Mouse (Mus musculus): ENCODE data around the gene Ppp1r14b. TPM values are rescaled to one million over a fixed set of nuclear protein-coding genes. Genes with fewer than 3 reads are reported as not detected.

Gene Ppp1r14b
- polyA plus RNA-seq, 1 experiment from 2014 or later = 333 TPM

DNA sequence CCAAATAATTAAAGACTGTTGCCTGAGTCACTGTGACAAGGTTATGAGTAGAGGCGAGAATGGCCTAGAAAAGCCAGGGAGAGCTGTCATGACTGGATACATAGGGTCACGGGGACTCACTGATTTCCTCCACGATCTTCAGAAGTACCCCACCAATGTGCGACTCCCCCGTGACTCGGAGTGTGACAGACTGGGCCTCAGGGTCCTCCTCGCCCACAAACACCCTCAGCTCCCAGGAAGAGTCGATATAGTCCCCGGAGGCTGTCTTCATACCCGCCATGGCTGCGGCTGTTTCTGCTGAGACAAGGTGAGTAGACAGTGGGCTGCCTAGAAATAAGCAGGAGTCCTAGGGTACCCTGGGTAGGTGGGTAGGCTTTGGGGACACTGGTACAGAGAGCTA lies 43.8 kb downstream of the Ppp1r14b start:
- WGBS = 97% methylated on average over 11 of the region's 11 CpGs

DNA sequence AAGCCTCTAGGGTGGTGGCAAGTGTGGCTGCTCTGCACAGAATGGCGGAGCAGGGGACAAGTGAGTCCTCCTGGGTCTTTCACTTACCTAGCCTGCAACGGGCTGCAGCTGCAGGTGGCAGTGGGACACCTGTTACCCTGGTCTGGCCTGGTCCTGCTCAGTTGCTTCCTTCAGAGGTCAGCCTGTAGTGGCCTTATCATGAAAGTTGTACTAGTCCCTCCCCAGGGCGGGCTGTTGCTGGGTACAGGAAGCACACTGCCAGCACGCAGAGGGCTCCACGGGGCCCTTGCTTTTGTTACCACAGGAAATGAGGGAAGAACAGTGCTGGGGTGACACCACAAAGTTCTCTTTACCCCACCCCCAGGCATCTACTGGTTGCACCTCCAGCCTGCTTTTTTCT lies 44.4 kb downstream of the Ppp1r14b start, which contains the start of gene Fermt3:
TSS of gene Fermt3 (minus strand) at position 279 of the 400 bp plus-strand sequence.
- no peaks in the 10 kb centered on the region for H3K4me1 ChIP-seq
- no peak within 1 kb of the TSS for H3K4me2 ChIP-seq
- H3K27ac ChIP-seq = no peak within 1 kb of the TSS
- 83% methylated on average over 5 of the region's 5 CpGs for WGBS
- H3K9me3 ChIP-seq = no peaks in the 10 kb centered on the region
- ATAC-seq (ENCODE audit: low FRiP score) = no peak
- no peak within 1 kb of the TSS for H3K4me3 ChIP-seq (replicated peaks)
- H3K27me3 ChIP-seq = no peaks in the 10 kb centered on the region
- no peak within 1 kb of the TSS for H3K9ac ChIP-seq
- peaks cover 74% of the 10 kb centered on the region for H3K36me3 ChIP-seq (replicated peaks)

More for the DNA sequence above, 43.8 kb downstream of the Ppp1r14b start:
- H3K27me3 ChIP-seq = no peaks in the 10 kb centered on the region
- no peak overlapping the region for H3K4me2 ChIP-seq
- no peak overlapping the region for H3K4me3 ChIP-seq (replicated peaks)
- no peak overlapping the region for H3K27ac ChIP-seq
- no peaks in the 10 kb centered on the region for H3K4me1 ChIP-seq
- no peak overlapping the region for H3K9ac ChIP-seq
- peaks cover 76% of the 10 kb centered on the region for H3K36me3 ChIP-seq (replicated peaks)
- ATAC-seq (ENCODE audit: low FRiP score) = no peak
- H3K9me3 ChIP-seq = no peaks in the 10 kb centered on the region

DNA sequence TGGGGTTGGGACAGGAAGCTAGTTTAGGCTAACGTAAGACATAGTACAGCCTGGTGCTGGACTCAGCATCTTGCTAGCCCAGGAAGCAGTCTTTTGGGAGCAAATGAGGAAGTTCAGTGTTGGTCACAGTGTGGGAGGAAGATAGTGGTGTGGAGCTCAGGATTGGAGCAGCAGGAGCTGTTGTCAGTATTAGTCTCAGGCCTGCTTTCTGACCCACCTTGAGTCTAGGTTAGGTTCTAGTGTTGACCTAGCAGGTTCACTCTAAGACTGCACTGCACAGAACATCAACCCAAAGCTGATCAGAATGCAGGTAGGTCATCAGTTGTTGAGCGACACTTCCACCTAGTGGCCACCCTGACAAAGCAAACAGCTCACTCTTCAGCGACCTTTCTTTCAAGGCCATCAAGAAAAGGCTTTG lies 45.5 kb downstream of the Ppp1r14b start:
- Histone ChIP-seq H3K27me3 (no peaks in the 10 kb centered on the region), H3K36me3 (replicated peaks) (peaks cover 82% of the 10 kb centered on the region), H3K27ac (0 out of 2 replicates have a peak overlapping the region, but pooled peaks have one; percentile 0), H3K9ac (no peak overlapping the region), H3K4me2 (no peak overlapping the region), H3K4me3 (replicated peaks) (no peak overlapping the region), H3K4me1 (no peaks in the 10 kb centered on the region), H3K9me3 (no peaks in the 10 kb centered on the region)
- no peak for ATAC-seq (ENCODE audit: low FRiP score)
- WGBS = 52% methylated on average over 3 of the region's 3 CpGs

Other genes with a start within 250 kb of the Ppp1r14b start
- 6.2 and 8.2 TPM in 2 replicates for gene Rps6ka4, start 134.3 kb upstream of the Ppp1r14b start, polyA plus RNA-seq (2016; fragmentation: Nextera tagmentation; extraction: Ambion mirVana)
- 0.43 and 1.1 TPM in 2 replicates for gene Ccdc88b, start 116.8 kb upstream of the Ppp1r14b start, polyA plus RNA-seq (2016; fragmentation: Nextera tagmentation; extraction: Ambion mirVana)
- 137 and 138 TPM in 2 replicates for gene Trmt112, start 65.3 kb upstream of the Ppp1r14b start, polyA plus RNA-seq (2016; fragmentation: Nextera tagmentation; extraction: Ambion mirVana)
- gene Prdx5, start 64.9 kb upstream of the Ppp1r14b start, polyA plus RNA-seq (2016; fragmentation: Nextera tagmentation; extraction: Ambion mirVana) = 148 and 160 TPM in 2 replicates
- gene Esrra, start 53.2 kb upstream of the Ppp1r14b start, polyA plus RNA-seq (2016; fragmentation: Nextera tagmentation; extraction: Ambion mirVana) = 11.4 and 13.0 TPM in 2 replicates
- 0.27 TPM in 1 of 2 replicates, not detected in the other for gene Catsperz, start 49.6 kb upstream of the Ppp1r14b start, polyA plus RNA-seq (2016; fragmentation: Nextera tagmentation; extraction: Ambion mirVana)
- gene Kcnk4, start 40.5 kb upstream of the Ppp1r14b start, polyA plus RNA-seq (2016; fragmentation: Nextera tagmentation; extraction: Ambion mirVana) = 0.21 TPM in 1 of 2 replicates, not detected in the other
- 62.4 and 65.3 TPM in 2 replicates for gene Bad, start 33.1 kb upstream of the Ppp1r14b start, polyA plus RNA-seq (2016; fragmentation: Nextera tagmentation; extraction: Ambion mirVana)
- 30.9 and 33.1 TPM in 2 replicates for gene Gpr137, start 32.5 kb upstream of the Ppp1r14b start, polyA plus RNA-seq (2016; fragmentation: Nextera tagmentation; extraction: Ambion mirVana)
- gene Plcb3, start 1.5 kb downstream of the Ppp1r14b start, polyA plus RNA-seq (2016; fragmentation: Nextera tagmentation; extraction: Ambion mirVana) = 22.4 and 24.3 TPM in 2 replicates
- 76.9 and 79.8 TPM in 2 replicates for gene Fkbp2, start 5.5 kb downstream of the Ppp1r14b start, polyA plus RNA-seq (2016; fragmentation: Nextera tagmentation; extraction: Ambion mirVana)
- 40.0 and 42.1 TPM in 2 replicates for gene Vegfb, start 12.7 kb downstream of the Ppp1r14b start, polyA plus RNA-seq (2016; fragmentation: Nextera tagmentation; extraction: Ambion mirVana)
- gene Dnajc4, start 17.6 kb downstream of the Ppp1r14b start, polyA plus RNA-seq (2016; fragmentation: Nextera tagmentation; extraction: Ambion mirVana) = 15.0 and 18.8 TPM in 2 replicates
- 13.6 and 16.2 TPM in 2 replicates for gene Nudt22, start 21.1 kb downstream of the Ppp1r14b start, polyA plus RNA-seq (2016; fragmentation: Nextera tagmentation; extraction: Ambion mirVana)
- 11.9 and 13.8 TPM in 2 replicates for gene Trpt1, start 21.2 kb downstream of the Ppp1r14b start, polyA plus RNA-seq (2016; fragmentation: Nextera tagmentation; extraction: Ambion mirVana)
- 4.7 and 5.1 TPM in 2 replicates for gene Fermt3, start 44.5 kb downstream of the Ppp1r14b start, polyA plus RNA-seq (2016; fragmentation: Nextera tagmentation; extraction: Ambion mirVana)
- 324 and 357 TPM in 2 replicates for gene Stip1, start 65.0 kb downstream of the Ppp1r14b start, polyA plus RNA-seq (2016; fragmentation: Nextera tagmentation; extraction: Ambion mirVana)
- gene Macrod1, start 81.8 kb downstream of the Ppp1r14b start, polyA plus RNA-seq (2016; fragmentation: Nextera tagmentation; extraction: Ambion mirVana) = 4.4 and 5.3 TPM in 2 replicates
- 7.3 and 8.0 TPM in 2 replicates for gene Flrt1, start 130.8 kb downstream of the Ppp1r14b start, polyA plus RNA-seq (2016; fragmentation: Nextera tagmentation; extraction: Ambion mirVana)
- 220 and 238 TPM in 2 replicates for gene Otub1, start 231.3 kb downstream of the Ppp1r14b start, polyA plus RNA-seq (2016; fragmentation: Nextera tagmentation; extraction: Ambion mirVana)
- 781 and 789 TPM in 2 replicates for gene Cox8a, start 242.6 kb downstream of the Ppp1r14b start, polyA plus RNA-seq (2016; fragmentation: Nextera tagmentation; extraction: Ambion mirVana)

Data from forebrain, embryonic 12.5 days (tissue).